Mouse (Mus musculus) mesoderm, embryonic 11.5 days (tissue): ENCODE data around the gene Mcat.

Source experiments
- DNase-seq: peaks from one replicate; pipeline ENCODE4 v3.0.0-alpha.2; 2012; ENCODE audit warnings: low read depth, low spot score

The Mcat gene

DNA sequence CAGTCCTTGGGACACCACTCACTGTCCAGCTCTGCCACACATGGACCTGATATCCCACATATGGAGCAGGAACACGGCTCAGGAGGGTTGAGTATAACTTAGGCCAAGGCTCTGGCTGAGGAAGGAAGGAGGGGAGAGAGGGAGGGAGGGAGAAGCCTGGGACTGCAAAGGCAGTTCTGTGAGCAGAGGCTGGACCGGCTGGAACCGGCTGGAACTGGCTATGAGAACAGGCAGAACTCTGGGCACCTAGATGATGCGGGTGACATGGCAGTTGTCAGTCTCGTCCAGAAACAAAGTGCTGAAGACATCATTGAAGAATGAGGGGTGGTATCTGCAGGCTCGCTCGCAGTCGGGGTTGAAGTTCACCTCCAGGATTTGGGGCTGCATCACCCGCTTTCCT lies 13.1 kb upstream of the Mcat start:
- no peak for DNase-seq

DNA sequence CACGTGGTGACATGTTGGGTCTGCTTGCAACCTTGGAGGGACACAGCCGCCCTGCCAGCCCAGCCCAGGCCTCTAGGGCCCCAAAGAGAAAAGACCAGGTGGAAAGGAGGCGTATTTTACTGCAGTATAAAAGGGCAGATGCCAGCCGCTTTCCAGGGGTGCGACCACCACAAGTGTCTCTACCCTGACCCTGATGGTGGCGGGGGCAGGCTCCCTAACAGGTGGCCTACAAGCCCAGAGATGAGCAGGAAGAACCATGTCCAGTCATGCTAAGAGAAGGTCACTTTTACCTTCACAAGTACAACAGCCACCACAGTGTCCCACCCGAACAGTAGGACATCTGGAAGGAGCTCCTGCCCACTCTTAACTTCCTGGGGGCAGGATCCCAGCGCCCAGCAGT lies 12.0 kb upstream of the Mcat start:
- no peak for DNase-seq

DNA sequence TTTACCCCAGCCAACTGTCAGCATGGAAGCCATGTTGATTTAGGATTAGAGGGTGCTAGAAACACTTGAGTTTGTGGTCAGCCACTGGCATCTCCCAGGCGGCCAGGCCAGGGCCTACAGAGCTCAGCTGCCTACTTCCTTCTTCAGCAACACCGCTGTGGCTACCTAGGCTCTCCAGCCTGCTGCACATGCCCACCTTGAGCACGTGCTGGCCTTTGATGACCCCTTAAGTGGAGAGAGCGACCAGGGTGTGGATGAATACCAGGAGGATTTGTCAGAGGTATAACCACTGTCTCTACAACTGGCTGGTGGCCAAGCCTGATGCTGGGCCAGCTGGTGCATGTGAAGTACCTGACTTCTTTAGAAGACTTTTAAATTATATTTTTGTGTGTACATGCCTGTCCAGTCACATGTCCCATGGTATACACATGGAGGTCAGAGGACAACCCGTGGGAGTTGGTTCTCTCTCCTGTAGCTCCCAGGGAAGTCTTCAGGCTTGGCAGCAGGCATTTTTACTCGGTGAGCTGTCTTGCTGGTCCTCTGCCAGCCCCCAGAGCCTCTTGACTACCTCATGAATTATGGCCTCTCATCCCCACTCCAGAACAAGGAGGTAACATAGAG lies 11.3 kb upstream of the Mcat start:
- no peak for DNase-seq

DNA sequence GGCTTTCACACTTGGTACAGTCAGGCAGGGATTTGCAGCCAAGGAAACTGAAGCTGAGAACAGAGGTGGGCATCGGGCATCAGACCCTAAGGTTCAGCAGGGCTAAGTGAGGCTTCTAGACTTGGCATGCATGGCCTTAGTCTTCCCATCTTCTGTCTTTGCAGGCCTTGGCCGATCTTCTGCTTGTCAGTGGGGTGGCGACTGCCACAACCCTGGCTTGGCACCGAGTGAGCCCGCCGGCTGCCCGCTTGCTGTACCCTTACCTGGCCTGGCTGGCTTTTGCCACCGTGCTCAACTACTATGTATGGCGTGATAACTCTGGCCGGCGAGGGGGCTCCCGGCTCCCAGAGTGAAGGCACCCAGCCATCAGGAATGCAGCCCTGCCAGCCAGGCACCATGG lies 10.0 kb upstream of the Mcat start:
- no peak for DNase-seq

DNA sequence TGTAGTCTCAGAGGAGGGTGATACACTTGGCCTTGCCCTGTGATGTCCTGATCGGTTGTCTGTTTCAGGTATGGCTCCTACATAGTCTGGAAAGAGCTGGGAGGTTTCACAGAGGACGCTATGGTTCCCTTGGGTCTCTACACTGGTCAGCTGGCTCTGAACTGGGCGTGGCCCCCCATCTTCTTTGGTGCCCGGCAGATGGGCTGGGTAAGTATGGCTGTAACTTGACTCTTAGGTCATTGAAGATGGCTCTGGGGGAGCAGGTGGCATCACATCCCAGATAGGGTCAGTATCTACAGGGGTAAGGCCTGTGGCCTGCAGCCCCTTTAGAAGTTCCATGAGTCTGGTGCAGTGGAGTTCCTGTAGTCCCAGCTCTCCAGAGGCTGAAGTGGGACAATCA lies 8.5 kb upstream of the Mcat start:
- DNase-seq = no peak

DNA sequence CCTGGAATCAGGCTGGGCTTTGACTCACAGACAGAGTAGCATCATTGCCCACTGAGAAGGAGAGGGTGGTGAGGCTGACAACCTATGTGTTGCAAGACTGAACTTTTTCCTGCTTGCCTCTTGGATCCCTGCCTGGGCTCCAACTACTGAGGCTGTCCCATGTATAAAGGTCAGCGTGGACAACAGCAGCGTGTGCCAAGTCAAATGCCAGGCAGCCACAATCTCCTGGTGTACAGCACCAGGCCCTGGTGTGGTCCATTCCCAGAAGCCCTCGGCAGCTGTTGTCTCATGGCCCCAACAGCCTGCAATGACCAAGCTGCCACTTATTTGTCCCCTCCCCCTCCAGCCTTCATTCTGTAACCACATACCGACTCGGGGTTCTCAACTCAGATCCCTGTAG lies 8.0 kb upstream of the Mcat start:
- DNase-seq = no peak

DNA sequence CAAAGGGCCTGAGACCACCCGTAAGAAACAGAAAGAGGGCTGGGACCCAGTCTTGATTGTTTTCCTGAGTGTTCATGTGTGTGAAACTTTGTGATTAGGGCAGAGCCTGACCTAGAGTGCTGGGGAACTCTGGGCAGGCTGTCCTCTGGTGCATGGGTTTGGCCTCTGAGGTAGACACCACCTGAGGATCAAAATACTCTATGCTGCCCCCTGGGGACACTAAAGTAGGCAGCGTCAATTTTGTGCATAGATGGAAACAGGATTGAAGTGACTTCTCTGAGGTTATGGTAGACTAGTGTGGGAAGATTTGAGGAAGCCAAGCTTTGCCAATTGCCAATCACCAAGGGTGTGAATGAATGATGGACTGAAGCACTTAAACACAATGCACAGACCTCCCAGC lies 7.1 kb upstream of the Mcat start:
- DNase-seq = no peak

DNA sequence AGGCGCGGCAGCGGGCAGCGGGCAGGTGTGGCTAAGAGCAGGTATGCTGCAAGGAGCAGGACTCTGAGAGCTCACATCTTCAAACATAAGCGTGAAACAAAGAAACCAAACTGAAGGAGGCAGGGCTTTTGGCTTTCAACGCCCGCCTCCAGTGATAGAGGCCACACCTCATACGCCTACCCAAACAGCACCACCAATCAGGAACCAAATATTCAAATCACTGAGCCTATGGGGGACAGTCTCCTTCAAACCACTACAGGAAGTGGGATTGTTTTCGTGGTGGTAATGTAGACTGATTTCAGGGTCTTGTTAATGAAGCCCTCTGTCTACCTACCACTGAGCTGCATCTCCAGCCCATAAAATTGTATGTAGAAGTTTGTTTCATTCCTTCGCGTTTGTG lies 6.1 kb upstream of the Mcat start:
- DNase-seq = no peak

DNA sequence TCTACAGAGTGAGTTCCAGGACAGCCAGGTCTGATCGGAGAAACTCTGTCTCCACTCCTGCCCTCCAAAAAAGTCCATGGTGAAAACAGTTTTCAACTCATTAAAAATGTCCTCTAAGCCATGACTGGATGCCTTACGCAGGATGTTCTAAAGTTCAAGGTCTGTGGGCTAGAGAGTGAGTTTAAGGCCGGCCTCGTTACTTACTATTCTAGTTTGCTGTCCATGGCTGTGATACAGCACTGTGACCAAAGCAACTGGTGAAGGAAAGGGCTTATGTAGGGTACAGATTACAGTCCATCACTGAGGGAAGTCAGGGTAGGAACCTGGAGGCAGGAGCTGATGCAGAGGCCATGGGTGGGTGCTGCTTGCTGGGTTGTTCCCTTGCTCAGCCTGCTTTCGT lies 5.0 kb upstream of the Mcat start:
- no peak for DNase-seq

DNA sequence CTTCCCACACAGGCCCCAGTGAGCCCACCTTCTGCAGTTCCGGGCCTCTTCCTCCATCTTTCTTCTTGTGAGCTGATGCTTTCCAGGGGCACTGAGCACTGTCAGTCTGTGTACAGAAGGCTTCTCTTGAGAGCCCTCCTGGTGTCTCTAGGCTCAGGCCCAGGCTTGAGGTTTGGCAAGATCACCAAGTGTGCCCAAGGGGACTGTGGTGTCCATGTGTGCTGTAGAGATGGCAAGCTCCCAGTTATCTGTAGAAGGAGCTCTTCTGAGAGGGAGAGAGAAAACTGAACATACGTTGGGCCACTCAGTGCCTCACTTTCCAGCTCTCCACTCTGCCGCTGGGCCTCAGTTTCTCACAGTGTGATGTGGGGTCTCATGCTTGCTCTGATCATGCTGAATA lies 4.1 kb upstream of the Mcat start:
- no peak for DNase-seq

DNA sequence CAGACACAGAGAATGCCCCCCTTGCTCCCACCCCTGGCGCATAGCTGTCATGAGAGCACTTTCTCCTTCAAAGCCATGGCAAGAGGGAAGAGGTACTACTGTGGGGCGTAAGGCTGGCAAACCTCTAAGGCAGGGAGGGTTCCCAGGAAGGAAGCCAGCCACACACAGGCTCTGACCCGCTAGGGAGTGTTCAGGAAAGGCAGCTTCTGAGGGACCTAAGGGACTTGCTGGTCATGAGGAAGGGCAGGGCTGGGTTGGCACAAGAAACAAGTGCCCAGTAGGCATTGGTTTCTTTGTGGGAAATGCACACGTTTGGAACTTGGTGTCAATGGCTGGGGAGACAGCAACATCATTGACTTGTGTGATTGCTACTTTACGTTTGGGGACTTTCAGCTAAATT lies 2.4 kb upstream of the Mcat start:
- DNase-seq = no peak

DNA sequence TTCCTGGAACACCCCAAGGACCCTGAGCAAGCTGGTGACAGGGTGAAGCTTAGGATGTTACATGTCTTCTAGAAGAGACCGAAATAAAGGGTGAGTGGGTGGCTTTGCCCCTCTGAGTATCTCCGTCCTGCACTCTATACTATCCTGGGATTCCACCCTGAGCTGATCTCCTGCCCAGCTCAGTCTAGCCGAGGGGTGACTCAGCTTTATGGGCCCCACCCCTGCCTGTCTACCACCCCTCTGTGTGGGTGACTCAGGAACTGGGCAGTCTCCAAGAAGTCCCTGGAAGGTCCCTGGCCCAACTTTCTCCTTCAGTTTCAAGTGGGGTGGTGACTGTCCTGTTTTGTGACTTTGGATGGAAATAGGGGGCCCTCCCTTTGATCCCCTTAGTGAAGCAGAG lies 1.8 kb upstream of the Mcat start:
- DNase-seq = no peak

DNA sequence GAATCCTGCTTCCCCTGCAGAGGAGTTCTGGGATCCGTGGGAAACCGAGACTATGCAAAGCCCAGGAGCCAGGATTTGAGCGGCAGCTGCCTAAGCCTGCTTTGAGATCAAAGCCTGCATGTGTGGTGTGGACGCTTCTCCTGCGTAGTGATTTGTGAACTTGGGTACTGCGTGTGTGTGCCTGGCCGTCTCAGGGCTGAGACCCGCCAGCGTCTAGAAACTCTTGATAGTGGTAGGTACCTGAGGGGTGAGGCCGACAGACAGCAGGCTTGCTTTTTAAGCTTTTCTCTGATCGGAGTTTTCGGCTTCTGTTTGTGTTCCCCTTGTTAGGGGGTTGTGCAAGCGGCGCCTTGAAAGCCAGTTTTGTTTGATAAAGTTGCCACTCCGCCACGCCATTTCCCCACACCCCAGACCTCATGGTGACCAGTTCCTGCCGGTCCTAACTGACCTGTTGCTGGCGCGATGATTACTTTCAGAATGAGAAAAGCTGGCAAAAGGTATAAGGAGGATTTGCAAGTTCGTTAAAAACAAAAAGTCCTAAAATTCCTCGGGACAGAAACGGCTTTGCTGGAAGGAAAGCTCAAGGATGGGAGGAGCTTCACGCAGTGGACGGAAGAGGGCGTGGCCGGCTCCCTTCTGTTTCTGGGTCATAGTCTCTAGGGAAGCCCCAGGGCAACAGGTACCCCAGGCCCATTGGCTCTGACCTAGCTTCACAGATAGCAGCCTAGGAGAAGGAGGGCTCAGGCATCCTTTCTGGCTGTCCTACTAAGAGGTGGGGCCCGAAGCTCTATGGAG lies 467 bp upstream of the Mcat start:
- DNase-seq = peak; percentile 48

DNA sequence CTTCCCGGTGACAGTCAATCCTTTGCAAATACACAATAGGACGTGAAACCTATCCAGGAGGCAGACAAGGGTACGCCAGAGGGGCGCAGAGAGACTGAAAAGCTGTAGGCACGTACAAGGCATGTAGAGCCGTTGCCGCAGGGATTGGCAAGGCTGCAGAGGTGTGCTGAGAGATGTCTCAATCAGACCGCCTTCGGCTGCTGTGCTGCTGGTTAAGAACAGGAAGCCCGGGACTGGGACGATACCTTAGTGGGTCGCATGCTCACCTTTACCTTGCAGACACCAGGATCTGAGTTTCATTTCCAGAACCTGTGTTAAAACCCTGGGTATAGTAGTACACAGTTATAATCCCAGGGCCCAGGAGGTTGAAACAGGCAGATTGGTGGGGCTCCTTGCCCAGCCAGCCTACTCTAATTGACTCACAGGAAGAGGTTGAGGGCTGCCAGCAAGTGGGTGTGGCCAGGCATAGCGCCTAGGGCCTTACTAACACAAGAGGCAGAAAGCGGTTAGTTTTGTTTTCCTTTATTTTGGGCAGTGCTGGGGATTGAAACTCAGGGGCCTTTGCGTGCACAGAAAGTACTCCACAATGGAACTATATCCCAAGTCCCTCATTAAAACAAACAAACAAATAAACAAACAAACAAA lies 839 bp downstream of the Mcat start:
- no peak for DNase-seq

DNA sequence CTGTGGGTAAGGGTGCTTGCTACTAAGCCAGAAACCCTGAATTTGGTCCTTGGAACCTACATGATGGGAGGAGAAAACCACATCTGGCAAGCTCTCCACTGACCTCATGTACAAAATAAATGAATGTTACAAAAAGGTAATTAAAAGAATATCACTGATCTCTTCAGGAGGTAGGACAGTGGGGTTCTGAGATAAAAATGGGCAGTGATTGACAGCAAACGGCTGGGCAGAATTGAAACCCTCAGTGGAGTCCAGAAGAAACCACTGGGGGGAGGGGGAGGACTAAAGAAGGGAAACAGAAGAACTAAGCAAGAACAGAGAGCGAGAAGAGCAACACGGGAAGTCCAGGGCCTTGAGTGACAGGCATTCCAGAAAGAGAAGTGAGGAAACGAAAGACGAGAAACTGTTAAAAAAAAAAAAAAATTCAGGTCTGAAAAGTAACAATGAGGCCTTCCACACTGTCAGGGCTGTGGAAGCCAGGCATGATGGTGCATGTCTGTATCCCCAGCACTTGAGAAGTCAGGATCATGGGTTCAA lies 2.6 kb downstream of the Mcat start:
- DNase-seq = no peak

DNA sequence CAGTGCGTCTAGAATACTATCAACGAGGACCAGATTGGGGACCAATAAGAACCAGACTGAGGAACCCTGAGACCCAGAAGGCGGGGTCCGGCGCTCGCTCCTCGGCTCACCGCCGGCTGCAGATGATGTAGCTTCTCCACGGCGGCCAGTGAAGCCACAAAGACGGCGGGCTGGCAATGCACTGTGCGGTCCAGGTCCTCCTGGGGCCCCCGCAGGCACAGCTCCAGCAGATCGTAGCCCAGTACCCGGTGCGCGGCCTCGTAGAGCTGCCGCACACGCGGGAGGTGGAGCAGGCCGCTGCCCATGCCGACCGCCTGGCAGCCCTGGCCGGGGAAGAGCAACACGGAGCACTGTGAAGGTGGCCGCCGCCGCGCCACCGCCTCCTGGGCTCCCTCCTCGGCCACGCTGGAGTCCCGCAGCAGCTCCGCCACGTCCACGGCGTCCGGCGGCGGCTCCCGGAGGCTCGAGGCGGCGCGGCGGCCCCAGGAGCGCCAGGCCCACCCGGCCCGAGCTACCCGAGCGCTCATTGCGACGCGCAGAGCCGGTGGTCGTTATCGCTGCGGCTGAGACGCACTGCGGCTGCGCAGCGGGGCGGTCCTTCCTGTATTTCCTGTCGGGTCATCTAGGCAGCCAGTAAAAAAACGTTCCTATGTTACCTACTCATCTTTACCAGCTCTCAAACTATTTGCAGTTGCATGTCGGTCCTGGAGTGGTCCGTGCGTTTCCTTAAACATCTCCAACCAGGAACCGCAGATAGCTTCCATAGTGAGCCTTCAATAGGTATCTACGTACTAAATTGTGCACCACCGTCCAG lies 8.2 kb downstream of the Mcat start:
- DNase-seq = peak; percentile 92

DNA sequence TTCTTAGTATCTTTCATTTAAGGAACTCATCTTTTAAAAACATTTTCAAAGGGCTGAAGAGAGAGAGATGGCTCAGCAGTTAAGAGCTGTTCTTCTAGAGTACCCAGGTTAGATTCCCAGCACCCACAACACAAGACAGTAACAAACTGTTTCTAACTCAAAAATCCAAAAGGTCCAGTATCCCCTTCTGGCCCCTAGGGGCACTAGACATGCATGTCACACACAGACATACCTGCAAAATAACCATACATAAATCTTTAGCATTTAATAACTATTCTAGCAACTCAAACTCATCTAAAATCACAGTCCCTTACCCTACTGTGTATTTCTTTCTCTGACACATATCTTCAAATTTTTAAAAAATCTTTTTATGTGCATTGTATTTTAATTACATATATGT lies 9.8 kb downstream of the Mcat start:
- DNase-seq = no peak

DNA sequence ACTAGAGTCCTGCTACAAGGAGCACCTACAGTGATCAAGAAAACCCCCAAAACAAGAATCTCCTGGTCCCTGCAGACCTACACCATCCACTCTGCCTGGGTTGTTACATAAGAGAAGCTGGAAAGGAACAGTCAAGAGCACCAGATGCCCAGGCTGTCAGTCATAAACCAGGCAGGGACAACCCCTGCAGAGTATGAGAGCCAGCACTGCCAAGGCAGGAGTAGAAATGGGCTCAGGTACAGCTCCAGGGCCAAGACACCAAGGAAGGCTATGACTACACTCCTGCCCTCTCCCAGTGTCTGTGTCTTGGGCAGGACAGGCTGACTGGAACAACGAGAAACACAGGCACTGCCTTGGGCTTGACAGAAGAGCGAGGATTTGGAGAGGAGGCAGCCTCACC lies 13.4 kb downstream of the Mcat start:
- no peak for DNase-seq

DNA sequence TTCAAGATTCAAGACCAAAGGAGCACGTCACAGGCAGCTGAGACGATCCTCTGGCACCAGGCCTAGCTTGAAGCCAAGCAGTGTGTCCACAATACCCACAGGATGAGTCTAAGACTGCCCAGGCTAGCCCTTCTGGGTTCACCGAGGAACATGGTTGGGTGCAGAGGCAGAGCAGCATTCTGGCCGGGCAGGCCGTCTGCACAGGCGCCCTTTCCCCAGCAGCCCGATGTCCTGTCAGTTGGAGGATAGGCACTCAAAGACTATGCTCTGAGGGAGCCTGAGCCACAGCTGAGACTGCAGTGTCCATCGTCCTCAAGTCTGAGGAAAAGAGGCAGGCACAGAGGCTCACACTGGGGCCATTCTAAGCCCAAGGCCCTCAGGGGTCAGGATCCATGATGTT lies 16.4 kb downstream of the Mcat start:
- no peak for DNase-seq

DNA sequence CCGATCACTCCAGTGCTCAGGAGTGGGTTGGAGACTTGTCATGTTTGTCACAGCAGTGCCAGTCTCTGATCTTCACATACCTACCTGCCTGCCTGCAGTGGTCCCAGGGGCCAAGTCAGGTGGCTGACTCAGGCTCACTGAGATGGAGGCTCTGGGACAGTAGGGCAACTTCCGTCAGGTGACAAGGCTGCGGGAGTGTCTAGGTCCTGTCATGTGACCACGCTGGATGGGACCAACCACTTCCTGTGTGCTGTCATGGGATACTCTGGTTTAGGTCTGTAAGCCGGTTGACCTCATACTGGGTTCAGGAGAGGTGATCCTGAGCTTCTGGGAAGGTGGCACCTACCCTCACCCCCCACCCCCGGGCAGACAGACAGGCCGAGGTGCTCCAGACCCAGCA lies 17.6 kb downstream of the Mcat start:
- no peak for DNase-seq

DNA sequence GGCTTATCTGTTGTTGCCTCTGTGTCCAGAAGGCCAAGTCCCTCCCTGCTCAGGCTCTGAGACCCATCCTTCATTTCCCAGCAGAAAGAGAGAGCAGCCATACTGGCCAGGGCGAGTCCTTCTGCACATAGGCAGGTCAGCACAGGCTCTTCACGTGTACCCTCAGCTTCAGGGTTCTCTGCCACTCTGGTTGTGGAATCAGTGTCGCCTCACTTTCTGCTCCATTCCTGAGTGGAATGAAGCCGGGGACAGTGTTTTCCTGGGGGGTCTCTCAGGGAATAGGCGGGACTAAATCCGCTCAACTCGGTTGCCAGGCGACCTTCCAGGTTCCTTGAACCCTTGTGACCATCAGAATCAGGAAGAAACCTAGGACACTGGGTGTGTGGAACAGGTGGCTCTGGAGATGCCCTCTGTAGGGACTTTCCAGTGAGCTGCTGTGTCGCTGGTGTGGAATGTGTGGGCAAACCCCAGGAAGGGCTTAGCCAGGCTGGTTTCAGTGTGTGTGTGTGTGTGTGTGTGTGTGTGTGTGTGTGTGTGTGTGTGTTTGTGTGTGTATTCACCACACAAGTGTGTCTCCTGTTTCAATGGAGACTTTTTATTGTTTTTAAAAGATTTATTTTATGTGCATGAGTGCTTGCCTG lies 21.8 kb downstream of the Mcat start:
- DNase-seq = no peak

DNA sequence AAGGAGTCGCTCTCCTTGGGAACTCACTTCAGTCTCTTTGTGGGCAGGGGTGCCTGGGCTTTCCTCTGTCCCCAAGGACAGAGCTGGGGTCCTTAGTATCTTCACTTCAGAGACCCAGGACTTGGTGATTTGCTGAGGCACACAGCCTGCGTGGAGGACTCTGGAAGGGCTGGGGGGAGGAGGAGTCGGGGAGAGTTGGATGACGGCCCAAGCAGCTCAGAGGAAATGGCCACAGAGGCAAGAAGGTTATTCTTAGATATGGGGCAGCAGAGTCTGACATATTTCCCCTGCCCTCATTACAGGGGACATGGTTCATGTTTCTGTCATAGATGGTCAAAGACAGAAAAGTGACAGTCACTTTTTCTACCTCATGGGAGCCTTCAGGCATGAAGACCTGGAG lies 23.7 kb downstream of the Mcat start:
- DNase-seq = no peak
